Mouse (Mus musculus) adrenal gland, postnatal 25 days (tissue): Measurements from ENCODE around the gene Rassf8. TPM values are rescaled to one million over a fixed set of nuclear protein-coding genes. Genes with fewer than 3 reads are reported as not detected.
A peak's percentile ranks its signal among the peaks of the same experiment; 100 is the strongest.

ENCODE experiments used
- DNase-seq: peaks from one replicate; pipeline ENCODE4 v3.0.0; 2021; ENCODE audit warnings: mixed read lengths
- total RNA-seq: library from RNA; stranded (reverse); gene quantifications from 2 replicates; pipeline ENCODE4 v1.2.3, GENCODE M21; 2021

Gene Rassf8
- total RNA-seq, 1 experiment from 2014 or later, result 107 TPM

- no peak for DNase-seq
Observed at GRCm38 (mm10) chr6:145823588-145824234, 77.2 kb downstream of the Rassf8 start.

- DNase-seq, result no peak
Observed at GRCm38 (mm10) chr6:145826305-145826704, 79.8 kb downstream of the Rassf8 start.

GRCm38 (mm10) chr6:145829062-145829835 is 82.7 kb downstream of the Rassf8 start:
- no peak for DNase-seq

- DNase-seq, result peak; percentile 73
Observed at GRCm38 (mm10) chr6:145830117-145830516, 83.6 kb downstream of the Rassf8 start.

- DNase-seq, result no peak
Observed at GRCm38 (mm10) chr6:145830617-145831016, 84.1 kb downstream of the Rassf8 start.

- no peak for DNase-seq
Observed at GRCm38 (mm10) chr6:145832927-145833326, 86.4 kb downstream of the Rassf8 start.

- no peak for DNase-seq
Observed at GRCm38 (mm10) chr6:145835359-145835758, 88.8 kb downstream of the Rassf8 start.

- no peak for DNase-seq
Observed at GRCm38 (mm10) chr6:145845611-145846010, 99.1 kb downstream of the Rassf8 start.

- DNase-seq, result no peak
Observed at GRCm38 (mm10) chr6:145846076-145846475, 99.5 kb downstream of the Rassf8 start.

GRCm38 (mm10) chr6:145846948-145847347 is 100.4 kb downstream of the Rassf8 start:
- DNase-seq, result no peak

- no peak for DNase-seq
Observed at GRCm38 (mm10) chr6:145847661-145848060, 101.1 kb downstream of the Rassf8 start.

- no peak for DNase-seq
Observed at GRCm38 (mm10) chr6:145850789-145851188, 104.2 kb downstream of the Rassf8 start.

GRCm38 (mm10) chr6:145851956-145852355 is 105.4 kb downstream of the Rassf8 start:
- DNase-seq, result no peak

GRCm38 (mm10) chr6:145852708-145853107 is 106.2 kb downstream of the Rassf8 start:
- no peak for DNase-seq

GRCm38 (mm10) chr6:145853356-145854079 is 107.0 kb downstream of the Rassf8 start:
- DNase-seq, result no peak

- no peak for DNase-seq
Observed at GRCm38 (mm10) chr6:145854756-145855155, 108.2 kb downstream of the Rassf8 start.

GRCm38 (mm10) chr6:145855720-145856551 is 109.4 kb downstream of the Rassf8 start:
- peak; percentile 96 for DNase-seq

GRCm38 (mm10) chr6:145857428-145857827 is 110.9 kb downstream of the Rassf8 start:
- no peak for DNase-seq

GRCm38 (mm10) chr6:145858414-145858813 is 111.9 kb downstream of the Rassf8 start:
- DNase-seq, result no peak

- no peak for DNase-seq
Observed at GRCm38 (mm10) chr6:145860350-145860749, 113.8 kb downstream of the Rassf8 start.

GRCm38 (mm10) chr6:145861462-145862227 is 115.1 kb downstream of the Rassf8 start:
- DNase-seq, result no peak
